Mouse (Mus musculus) forebrain, embryonic 15.5 days (tissue): ENCODE measurements around the gene 1700025G04Rik. TPM values are rescaled to one million over a fixed set of nuclear protein-coding genes. Genes with fewer than 3 reads are reported as not detected.

ENCODE experiments used
- ATAC-seq: fragments of 200-750 bp; cut with Nextera tagmentation; replicated peaks from 2 replicates; pipeline ENCODE4 v1.8.0; 2017; ENCODE audit warnings: mild to moderate bottlenecking, moderate TSS enrichment, moderate library complexity
- H3K27ac ChIP-seq: fragments of 300-500 bp; sonication (generic); replicated peaks from 2 replicates; pipeline ENCODE4 v1.5.1; 2015; ENCODE audit warnings: mild to moderate bottlenecking, inconsistent platforms
- H3K27me3 ChIP-seq: fragments of 300-500 bp; sonication (generic); 2 replicates; pipeline ENCODE4 v1.6.1; 2015; ENCODE audit warnings: inconsistent platforms
- H3K36me3 ChIP-seq: fragments of 300-500 bp; sonication (generic); 2 replicates; pipeline ENCODE4 v1.6.1; 2015; ENCODE audit warnings: mild to moderate bottlenecking, inconsistent platforms
- H3K4me1 ChIP-seq: fragments of 300-500 bp; sonication (generic); 2 replicates; pipeline ENCODE4 v1.6.1; 2015; ENCODE audit warnings: inconsistent platforms
- H3K4me2 ChIP-seq: fragments of 300-500 bp; sonication (generic); replicated peaks from 2 replicates; pipeline ENCODE4 v1.6.1; 2015; ENCODE audit warnings: mild to moderate bottlenecking, inconsistent platforms
- H3K4me3 ChIP-seq: fragments of 300-500 bp; sonication (generic); 2 replicates; pipeline ENCODE4 v1.5.1; 2015; ENCODE audit warnings: mild to moderate bottlenecking, inconsistent platforms
- H3K9ac ChIP-seq: fragments of 300-500 bp; sonication (generic); replicated peaks from 2 replicates; pipeline ENCODE4 v1.6.1; 2015; ENCODE audit warnings: mild to moderate bottlenecking, inconsistent platforms
- H3K9me3 ChIP-seq: fragments of 300-500 bp; sonication (generic); 2 replicates; pipeline ENCODE4 v1.6.1; 2016; ENCODE audit warnings: inconsistent platforms
- WGBS: fragments of 180-500 bp; shearing (Covaris S2); methylation state at CpG from one replicate; pipeline ENCODE4 v1.1.7; 2015; ENCODE audit warnings: mixed read lengths; 5-methylcytosine and 5-hydroxymethylcytosine counted together
- polyA plus RNA-seq: library from polyadenylated mRNA; unstranded; fragments of >200 nt; fragmentation: Nextera tagmentation; extraction: Ambion mirVana; gene quantifications from 2 replicates; pipeline ENCODE4 v1.2.1, GENCODE M21; 2015

The 1700025G04Rik gene
- polyA plus RNA-seq, 1 experiment from 2014 or later, result 41.2 TPM

- Histone ChIP-seq H3K4me2 (no peak overlapping the region), H3K36me3 (no peaks in the 10 kb centered on the region), H3K4me1 (0 out of 2 replicates have a peak, but pooled peaks cover under 1% of the 10 kb centered on the region), H3K9me3 (no peaks in the 10 kb centered on the region), H3K27me3 (no peaks in the 10 kb centered on the region), H3K9ac (no peak overlapping the region), H3K27ac (no peak overlapping the region), H3K4me3 (no peak overlapping the region)
- 90% methylated on average over 4 of the region's 4 CpGs for WGBS
- no peak for ATAC-seq
These were observed 64.6 kb downstream of the 1700025G04Rik start for GRCm38 (mm10) chr1:152025308-152025707.

GRCm38 (mm10) chr1:152024019-152024787 is 65.7 kb downstream of the 1700025G04Rik start:
- no peaks in the 10 kb centered on the region for H3K27me3 ChIP-seq
- H3K9me3 ChIP-seq, result no peaks in the 10 kb centered on the region
- WGBS, result 79% methylated on average over 18 of the region's 18 CpGs
- H3K9ac ChIP-seq, result no peak overlapping the region
- no peak overlapping the region for H3K4me2 ChIP-seq
- H3K4me3 ChIP-seq, result no peak overlapping the region
- no peak overlapping the region for H3K27ac ChIP-seq
- ATAC-seq, result no peak
- no peaks in the 10 kb centered on the region for H3K36me3 ChIP-seq
- H3K4me1 ChIP-seq, result peaks cover 3% of the 10 kb centered on the region; the same call in 1 of the 2 replicates

GRCm38 (mm10) chr1:152020812-152021211 is 69.1 kb downstream of the 1700025G04Rik start:
- Histone ChIP-seq H3K4me3 (no peak overlapping the region), H3K27me3 (no peaks in the 10 kb centered on the region), H3K36me3 (no peaks in the 10 kb centered on the region), H3K27ac (no peak overlapping the region), H3K4me1 (peaks cover 3% of the 10 kb centered on the region; the same call in 1 of the 2 replicates), H3K9ac (no peak overlapping the region), H3K4me2 (no peak overlapping the region), H3K9me3 (no peaks in the 10 kb centered on the region)
- ATAC-seq, result no peak
- WGBS, result 96% methylated on average over 6 of the region's 6 CpGs

GRCm38 (mm10) chr1:152020070-152020469 is 69.9 kb downstream of the 1700025G04Rik start:
- Histone ChIP-seq H3K4me3 (no peak overlapping the region), H3K9ac (no peak overlapping the region), H3K9me3 (no peaks in the 10 kb centered on the region), H3K4me2 (no peak overlapping the region), H3K27ac (no peak overlapping the region), H3K27me3 (no peaks in the 10 kb centered on the region), H3K4me1 (peaks cover 3% of the 10 kb centered on the region; the same call in 1 of the 2 replicates), H3K36me3 (no peaks in the 10 kb centered on the region)
- no peak for ATAC-seq
- 85% methylated on average over 5 of the region's 5 CpGs for WGBS

GRCm38 (mm10) chr1:152019196-152019595 is 70.7 kb downstream of the 1700025G04Rik start:
- no peak overlapping the region for H3K4me2 ChIP-seq
- H3K27me3 ChIP-seq, result no peaks in the 10 kb centered on the region
- H3K4me3 ChIP-seq, result no peak overlapping the region
- H3K9me3 ChIP-seq, result no peaks in the 10 kb centered on the region
- H3K4me1 ChIP-seq, result peaks cover 3% of the 10 kb centered on the region; the same call in 1 of the 2 replicates
- H3K9ac ChIP-seq, result no peak overlapping the region
- no peaks in the 10 kb centered on the region for H3K36me3 ChIP-seq
- WGBS, result 53% methylated on average over 5 of the region's 5 CpGs
- H3K27ac ChIP-seq, result peak overlapping the region; percentile 24; the same call in 1 of the 2 replicates
- ATAC-seq, result peak; percentile 48; the same call in 1 of the 2 replicates

GRCm38 (mm10) chr1:152018322-152018721 is 71.6 kb downstream of the 1700025G04Rik start:
- Histone ChIP-seq H3K4me3 (no peak overlapping the region), H3K36me3 (no peaks in the 10 kb centered on the region), H3K9ac (no peak overlapping the region), H3K27ac (no peak overlapping the region), H3K27me3 (no peaks in the 10 kb centered on the region), H3K9me3 (no peaks in the 10 kb centered on the region), H3K4me2 (no peak overlapping the region), H3K4me1 (peaks cover 3% of the 10 kb centered on the region; the same call in 1 of the 2 replicates)
- WGBS, result 67% methylated on average over 3 of the region's 3 CpGs
- ATAC-seq, result no peak

GRCm38 (mm10) chr1:152016663-152017062 is 73.3 kb downstream of the 1700025G04Rik start:
- no peak for ATAC-seq
- Histone ChIP-seq H3K36me3 (no peaks in the 10 kb centered on the region), H3K27ac (no peak overlapping the region), H3K4me2 (no peak overlapping the region), H3K9ac (no peak overlapping the region), H3K27me3 (no peaks in the 10 kb centered on the region), H3K4me3 (no peak overlapping the region), H3K9me3 (no peaks in the 10 kb centered on the region), H3K4me1 (peaks cover 6% of the 10 kb centered on the region; the same call in 1 of the 2 replicates)
- 96% methylated on average over 3 of the region's 3 CpGs for WGBS

- no peak overlapping the region for H3K27ac ChIP-seq
- no peaks in the 10 kb centered on the region for H3K27me3 ChIP-seq
- H3K9ac ChIP-seq, result no peak overlapping the region
- H3K36me3 ChIP-seq, result no peaks in the 10 kb centered on the region
- 89% methylated on average over 7 of the region's 7 CpGs for WGBS
- no peaks in the 10 kb centered on the region for H3K9me3 ChIP-seq
- H3K4me2 ChIP-seq, result no peak overlapping the region
- ATAC-seq, result no peak
- H3K4me3 ChIP-seq, result no peak overlapping the region
- peaks cover 6% of the 10 kb centered on the region; the same call in 1 of the 2 replicates for H3K4me1 ChIP-seq
These were observed 74.3 kb downstream of the 1700025G04Rik start for GRCm38 (mm10) chr1:152015555-152016125.

- H3K4me3 ChIP-seq, result no peak overlapping the region
- H3K9ac ChIP-seq, result no peak overlapping the region
- no peaks in the 10 kb centered on the region for H3K27me3 ChIP-seq
- ATAC-seq, result peak; percentile 24
- no peak overlapping the region for H3K4me2 ChIP-seq
- H3K9me3 ChIP-seq, result no peaks in the 10 kb centered on the region
- WGBS, result 57% methylated on average over 5 of the region's 5 CpGs
- H3K4me1 ChIP-seq, result peaks cover 7% of the 10 kb centered on the region; the same call in 1 of the 2 replicates
- H3K36me3 ChIP-seq, result no peaks in the 10 kb centered on the region
- peak overlapping the region; percentile 60 for H3K27ac ChIP-seq
These were observed 78.2 kb downstream of the 1700025G04Rik start for GRCm38 (mm10) chr1:152011741-152012140.

GRCm38 (mm10) chr1:152010251-152010980 is 79.5 kb downstream of the 1700025G04Rik start:
- H3K36me3 ChIP-seq, result no peaks in the 10 kb centered on the region
- no peak overlapping the region for H3K4me3 ChIP-seq
- no peak overlapping the region for H3K9ac ChIP-seq
- 70% methylated on average over 13 of the region's 13 CpGs for WGBS
- no peak overlapping the region for H3K27ac ChIP-seq
- peaks cover 7% of the 10 kb centered on the region; the same call in 1 of the 2 replicates for H3K4me1 ChIP-seq
- H3K9me3 ChIP-seq, result no peaks in the 10 kb centered on the region
- no peak overlapping the region for H3K4me2 ChIP-seq
- no peak for ATAC-seq
- H3K27me3 ChIP-seq, result no peaks in the 10 kb centered on the region

- Histone ChIP-seq H3K4me1 (peaks cover 23% of the 10 kb centered on the region), H3K27ac (no peak overlapping the region), H3K4me3 (no peak overlapping the region), H3K27me3 (no peaks in the 10 kb centered on the region), H3K9me3 (no peaks in the 10 kb centered on the region), H3K36me3 (no peaks in the 10 kb centered on the region), H3K9ac (no peak overlapping the region), H3K4me2 (no peak overlapping the region)
- ATAC-seq, result no peak
- 76% methylated on average over 8 of the region's 8 CpGs for WGBS
These were observed 81.4 kb downstream of the 1700025G04Rik start for GRCm38 (mm10) chr1:152008473-152008991.

GRCm38 (mm10) chr1:152006529-152006928 is 83.4 kb downstream of the 1700025G04Rik start:
- Histone ChIP-seq H3K27ac (no peak overlapping the region), H3K4me1 (peaks cover 20% of the 10 kb centered on the region), H3K4me3 (no peak overlapping the region), H3K9ac (no peak overlapping the region), H3K4me2 (no peak overlapping the region), H3K9me3 (no peaks in the 10 kb centered on the region), H3K27me3 (no peaks in the 10 kb centered on the region), H3K36me3 (no peaks in the 10 kb centered on the region)
- ATAC-seq, result no peak
- WGBS, result 93% methylated on average over 6 of the region's 6 CpGs
